Mouse (Mus musculus) C2C12 (cell line): Measurements from ENCODE around the gene Nelfb.

Experiments
- CEBPB ChIP-seq: IDR thresholded peaks from one replicate; pipeline ENCODE4 v1.6.1; 2011; ENCODE audit warnings: low read depth, mild to moderate bottlenecking, control low read depth, moderate library complexity
- CTCF ChIP-seq: IDR thresholded peaks from one replicate; pipeline ENCODE4 v1.5.1; 2011; ENCODE audit not compliant: control insufficient read depth, insufficient read depth, insufficient read length
- FOSL1 ChIP-seq: IDR thresholded peaks from one replicate; pipeline ENCODE4 v1.8.0; 2011; ENCODE audit warnings: mild to moderate bottlenecking, low read length; ENCODE audit not compliant: poor library complexity, insufficient read depth, severe bottlenecking
- MAX ChIP-seq: IDR thresholded peaks from one replicate; pipeline ENCODE4 v1.6.1; 2011; ENCODE audit warnings: mild to moderate bottlenecking, control low read depth
- MYOD1 ChIP-seq: IDR thresholded peaks from one replicate; pipeline ENCODE4 v1.6.1; 2011; ENCODE audit warnings: low read depth; ENCODE audit not compliant: control insufficient read depth, insufficient read length
- MYOG ChIP-seq: IDR thresholded peaks from one replicate; pipeline ENCODE4 v1.6.1; 2011; ENCODE audit not compliant: control insufficient read depth, insufficient read length; ENCODE audit errors: extremely low read depth
- USF1 ChIP-seq: IDR thresholded peaks from one replicate; pipeline ENCODE4 v1.6.1; 2011; ENCODE audit warnings: low read depth, mild to moderate bottlenecking, control low read depth, moderate library complexity

GRCm38 (mm10) chr2:25231038-25231437 lies 19.7 kb upstream of the Nelfb start:
- no peak for TF ChIP-seq CTCF
- TF ChIP-seq USF1, result no peak
- TF ChIP-seq MAX, result no peak
- TF ChIP-seq MYOD1, result no peak
- TF ChIP-seq FOSL1, result no peak
- no peak for TF ChIP-seq CEBPB
- no peak for TF ChIP-seq MYOG
